Mouse (Mus musculus) stomach, embryonic 14.5 days (tissue): Measurements from ENCODE around the gene Hoxb6. TPM values are rescaled to one million over a fixed set of nuclear protein-coding genes. Genes with fewer than 3 reads are reported as not detected.
A peak's percentile ranks its signal among the peaks of the same experiment; 100 is the strongest.

Source experiments
- ATAC-seq: fragments of 200-750 bp; cut with Nextera tagmentation; 2 replicates; pipeline ENCODE4 v1.8.0; 2017; ENCODE audit warnings: low read depth, moderate TSS enrichment; ENCODE audit not compliant: insufficient number of reproducible peaks, insufficient read depth, low FRiP score
- H3K27ac ChIP-seq: fragments of 300-500 bp; sonication (generic); 2 replicates; pipeline ENCODE4 v1.5.1; 2014; ENCODE audit warnings: mild to moderate bottlenecking, low read length, moderate library complexity, mixed read lengths
- H3K27me3 ChIP-seq: fragments of 300-500 bp; sonication (generic); 2 replicates; pipeline ENCODE4 v1.6.1; 2014; ENCODE audit warnings: low read length, control low read depth, mixed read lengths; ENCODE audit not compliant: control insufficient read depth, insufficient read depth
- H3K36me3 ChIP-seq: fragments of 300-500 bp; sonication (generic); 2 replicates; pipeline ENCODE4 v1.6.1; 2014; ENCODE audit warnings: mild to moderate bottlenecking, control low read depth, low read length, moderate library complexity, mixed read lengths; ENCODE audit not compliant: control insufficient read depth, insufficient read depth
- H3K4me1 ChIP-seq: fragments of 300-500 bp; sonication (generic); 2 replicates; pipeline ENCODE4 v1.6.1; 2014; ENCODE audit warnings: low read length, control low read depth, mixed read lengths; ENCODE audit not compliant: control insufficient read depth, insufficient read depth
- H3K4me2 ChIP-seq: fragments of 300-500 bp; sonication (generic); replicated peaks from 2 replicates; pipeline ENCODE4 v1.6.1; 2014; ENCODE audit warnings: low read depth, low read length, control low read depth
- H3K4me3 ChIP-seq: fragments of 300-500 bp; sonication (generic); 2 replicates; pipeline ENCODE4 v1.5.1; 2014; ENCODE audit warnings: low read depth, low read length, control low read depth
- H3K9ac ChIP-seq: fragments of 300-500 bp; sonication (generic); replicated peaks from 2 replicates; pipeline ENCODE4 v1.6.1; 2014; ENCODE audit warnings: low read depth, mild to moderate bottlenecking, control low read depth, low read length, moderate library complexity, mixed read lengths
- H3K9me3 ChIP-seq: fragments of 300-500 bp; sonication (generic); 2 replicates; pipeline ENCODE4 v1.6.1; 2016; ENCODE audit warnings: low read depth, low read length, control low read depth; ENCODE audit not compliant: control insufficient read depth
- WGBS: fragments of 180-500 bp; shearing (Covaris S2); extraction: QIAGEN DNeasy Blood & Tissue Kit; methylation state at CpG from one replicate; pipeline ENCODE4 v1.1.7; 2014; 5-methylcytosine and 5-hydroxymethylcytosine counted together
- polyA plus RNA-seq: library from polyadenylated mRNA; unstranded; fragments of >200 nt; fragmentation: Nextera tagmentation; extraction: Ambion mirVana; gene quantifications from 2 replicates; pipeline ENCODE4 v1.2.1, GENCODE M21; 2014

The Hoxb6 gene
- polyA plus RNA-seq, 1 experiment from 2014 or later = 12.4 TPM

DNA sequence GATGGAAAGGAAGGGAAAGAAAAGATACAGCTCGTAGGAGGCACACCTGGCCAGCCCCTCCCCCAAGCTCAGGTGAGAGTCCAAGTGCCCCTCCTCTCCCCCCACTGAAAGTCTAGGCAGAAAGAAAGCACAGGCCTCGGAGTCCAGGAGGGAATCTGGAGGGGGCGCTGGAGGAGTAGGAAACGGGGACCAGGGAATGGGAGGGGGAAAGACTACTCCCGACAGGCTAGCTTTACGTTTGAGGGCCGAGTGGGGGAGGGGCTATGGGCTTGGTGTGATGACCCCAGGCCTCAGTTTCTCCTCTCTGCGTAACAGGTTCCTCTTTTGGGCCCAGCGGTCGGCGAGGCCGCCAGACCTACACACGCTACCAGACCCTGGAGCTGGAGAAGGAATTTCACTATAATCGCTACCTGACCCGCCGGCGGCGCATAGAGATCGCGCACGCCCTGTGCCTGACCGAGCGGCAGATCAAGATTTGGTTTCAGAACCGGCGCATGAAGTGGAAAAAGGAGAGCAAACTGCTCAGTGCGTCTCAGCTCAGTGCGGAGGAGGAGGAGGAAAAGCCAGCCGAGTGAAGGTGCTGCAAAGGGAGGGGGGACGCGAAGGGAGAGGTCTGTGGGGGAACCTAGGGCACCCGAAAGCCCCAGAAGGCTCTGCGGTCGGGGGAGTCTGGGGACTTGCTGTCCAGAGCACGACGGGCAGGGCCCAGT is 8.2 kb downstream of the Hoxb6 start:
- Histone ChIP-seq H3K9me3 (no peaks in the 10 kb centered on the region), H3K27ac (peak overlapping the region; percentile 100), H3K4me1 (peaks cover 4% of the 10 kb centered on the region; the same call in 1 of the 2 replicates), H3K36me3 (no peaks in the 10 kb centered on the region), H3K27me3 (peaks cover 24% of the 10 kb centered on the region), H3K4me2 (peak overlapping the region; percentile 95), H3K4me3 (peak overlapping the region; percentile 47), H3K9ac (peak overlapping the region; percentile 69)
- no peak for ATAC-seq
- 1% methylated on average over 35 of the region's 35 CpGs for WGBS

DNA sequence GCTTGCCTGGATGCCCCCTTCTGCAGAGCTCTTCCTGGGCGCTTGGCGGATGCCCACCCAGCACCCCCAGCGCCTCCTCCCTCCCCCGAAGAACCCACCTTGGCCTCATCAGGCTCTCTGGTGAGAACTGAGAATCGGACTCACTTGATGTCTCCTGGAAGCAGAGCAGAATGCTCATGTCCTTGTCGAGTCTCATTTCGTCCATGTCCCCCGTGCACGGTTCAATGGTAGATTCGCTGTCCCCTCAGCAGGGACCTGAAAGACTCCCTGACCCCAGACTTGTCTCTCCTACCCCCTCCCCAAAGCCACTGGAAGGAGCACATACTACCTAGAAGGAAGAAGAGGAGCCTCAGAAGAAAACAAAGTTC is 8.8 kb downstream of the Hoxb6 start:
- H3K4me1 ChIP-seq = peaks cover 4% of the 10 kb centered on the region; the same call in 1 of the 2 replicates
- no peak for ATAC-seq
- H3K4me3 ChIP-seq = peak overlapping the region; percentile 47
- no peaks in the 10 kb centered on the region for H3K9me3 ChIP-seq
- peak overlapping the region; percentile 95 for H3K4me2 ChIP-seq
- H3K27ac ChIP-seq = peak overlapping the region; percentile 100
- no peaks in the 10 kb centered on the region for H3K36me3 ChIP-seq
- peaks cover 23% of the 10 kb centered on the region for H3K27me3 ChIP-seq
- 18% methylated on average over 10 of the region's 10 CpGs for WGBS
- H3K9ac ChIP-seq = peak overlapping the region; percentile 69; the same call in 1 of the 2 replicates

DNA sequence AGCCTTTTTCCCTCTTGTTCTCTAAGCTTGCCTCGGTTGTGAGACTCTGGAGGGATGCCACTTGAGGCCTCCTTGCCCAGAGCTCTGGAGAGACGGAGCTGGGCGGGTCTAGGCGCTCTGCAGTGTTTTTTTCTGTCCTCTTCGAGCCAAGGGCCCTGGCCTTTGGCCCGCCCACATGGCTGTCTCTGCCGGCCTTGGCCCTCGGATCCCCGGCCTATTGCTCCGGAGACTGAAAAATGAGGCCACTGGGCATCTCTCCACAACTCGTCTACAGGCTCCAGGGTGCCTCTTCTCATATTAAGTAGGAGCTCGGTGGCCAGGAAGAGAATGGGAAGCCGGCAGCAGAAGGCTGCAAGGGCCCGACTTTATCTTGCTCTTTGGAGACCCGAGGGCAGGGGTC is 9.6 kb downstream of the Hoxb6 start:
- Histone ChIP-seq H3K4me2 (peak overlapping the region; percentile 95), H3K27me3 (peaks cover 22% of the 10 kb centered on the region), H3K4me3 (peak overlapping the region; percentile 47), H3K9me3 (no peaks in the 10 kb centered on the region), H3K36me3 (no peaks in the 10 kb centered on the region), H3K4me1 (peaks cover 8% of the 10 kb centered on the region; the same call in 1 of the 2 replicates), H3K9ac (peak overlapping the region; percentile 36; the same call in 1 of the 2 replicates), H3K27ac (peak overlapping the region; percentile 100)
- 8% methylated on average over 15 of the region's 15 CpGs for WGBS
- ATAC-seq = no peak

DNA sequence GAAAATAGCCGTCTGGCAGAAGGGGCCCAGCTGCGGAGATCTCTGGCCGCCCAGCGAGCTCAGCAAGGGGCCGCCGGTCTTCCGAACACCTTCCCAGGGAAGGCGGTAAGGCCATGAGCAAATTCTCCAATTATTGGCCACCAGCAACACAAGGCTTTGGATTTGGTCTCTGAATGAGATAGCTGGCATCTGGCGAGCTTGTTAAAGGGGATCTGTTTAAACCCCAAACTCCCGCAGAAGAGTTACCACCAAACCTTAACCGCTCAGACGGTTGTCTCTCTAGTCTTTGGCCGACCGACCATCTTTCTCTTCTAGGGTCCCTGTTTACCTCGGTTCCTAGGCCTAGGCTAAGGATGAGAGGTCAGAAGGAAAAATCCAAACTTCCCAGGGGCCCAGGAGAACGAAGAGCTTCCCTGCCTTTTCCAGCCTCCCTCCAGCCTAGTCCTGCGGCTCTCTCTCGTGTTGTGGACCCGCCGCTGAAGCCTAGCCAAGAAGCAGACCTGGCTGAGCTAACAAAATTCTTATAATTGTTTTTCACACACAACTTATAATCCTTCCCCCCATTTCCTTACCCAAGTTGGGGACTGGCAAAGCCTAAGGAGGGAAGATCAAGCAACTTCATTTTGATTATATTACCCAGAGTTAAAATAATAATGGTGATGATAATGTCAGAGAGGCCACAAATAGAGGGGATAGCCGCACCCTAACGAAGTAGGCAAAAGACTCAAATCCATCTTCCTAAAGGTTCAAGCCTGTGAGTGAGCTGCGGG is 10.3 kb downstream of the Hoxb6 start:
- H3K4me2 ChIP-seq = peak overlapping the region; percentile 95
- no peak for ATAC-seq
- WGBS = 11% methylated on average over 23 of the region's 23 CpGs
- peaks cover 16% of the 10 kb centered on the region; the same call in 1 of the 2 replicates for H3K27me3 ChIP-seq
- peak overlapping the region; percentile 47 for H3K4me3 ChIP-seq
- H3K36me3 ChIP-seq = no peaks in the 10 kb centered on the region
- H3K9me3 ChIP-seq = no peaks in the 10 kb centered on the region
- peak overlapping the region; percentile 100; the same call in 1 of the 2 replicates for H3K27ac ChIP-seq
- peak overlapping the region; percentile 41 for H3K9ac ChIP-seq
- H3K4me1 ChIP-seq = peaks cover 8% of the 10 kb centered on the region; the same call in 1 of the 2 replicates

DNA sequence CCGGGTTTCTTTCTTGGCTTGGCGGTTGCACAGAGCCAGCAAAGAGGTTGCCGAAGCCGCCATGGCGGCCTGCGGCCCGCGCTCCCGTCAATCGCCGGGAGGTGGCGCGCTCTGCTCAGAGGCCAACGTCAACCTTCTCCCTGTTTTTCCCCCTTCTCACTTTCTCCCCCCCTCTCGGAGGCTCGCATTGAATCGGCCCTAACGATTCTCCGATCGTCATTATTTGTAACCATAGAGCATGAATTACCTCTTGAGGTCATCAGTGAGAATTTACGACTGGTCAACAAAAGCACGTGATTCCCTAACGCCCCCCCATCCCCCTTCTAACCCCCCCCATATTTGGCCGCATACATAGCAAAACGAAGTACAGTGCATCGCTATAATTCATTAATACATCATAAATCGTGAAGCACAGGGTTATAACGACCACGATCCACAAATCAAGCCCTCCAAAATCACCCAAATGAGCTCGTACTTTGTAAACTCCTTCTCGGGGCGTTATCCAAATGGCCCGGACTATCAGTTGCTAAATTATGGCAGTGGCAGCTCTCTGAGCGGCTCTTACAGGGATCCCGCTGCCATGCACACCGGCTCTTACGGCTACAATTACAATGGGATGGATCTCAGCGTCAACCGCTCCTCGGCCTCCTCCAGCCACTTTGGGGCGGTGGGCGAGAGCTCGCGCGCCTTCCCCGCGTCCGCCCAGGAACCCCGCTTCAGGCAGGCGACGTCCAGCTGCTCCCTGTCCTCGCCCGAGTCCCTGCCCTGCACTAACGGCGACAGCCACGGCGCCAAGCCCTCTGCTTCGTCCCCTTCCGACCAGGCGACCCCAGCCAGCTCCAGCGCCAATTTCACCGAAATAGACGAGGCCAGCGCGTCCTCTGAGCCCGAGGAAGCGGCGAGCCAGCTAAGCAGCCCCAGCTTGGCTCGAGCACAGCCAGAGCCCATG is 11.1 kb downstream of the Hoxb6 start, which contains the start of gene Hoxb5:
Gene Hoxb5 (plus strand): TSS at position 186 of the 949 bp plus-strand sequence.
- Histone ChIP-seq H3K27me3 (peaks cover 16% of the 10 kb centered on the region; the same call in 1 of the 2 replicates), H3K4me1 (peaks cover 8% of the 10 kb centered on the region; the same call in 1 of the 2 replicates), H3K36me3 (no peaks in the 10 kb centered on the region), H3K27ac (peak within 1 kb of the TSS; percentile 100), H3K9me3 (no peaks in the 10 kb centered on the region), H3K4me2 (peak within 1 kb of the TSS; percentile 95), H3K4me3 (peak within 1 kb of the TSS; percentile 47), H3K9ac (peak within 1 kb of the TSS; percentile 83)
- under 1% methylated on average over 69 of the region's 69 CpGs for WGBS
- ATAC-seq = peak; percentile 48; the same call in 1 of the 2 replicates

DNA sequence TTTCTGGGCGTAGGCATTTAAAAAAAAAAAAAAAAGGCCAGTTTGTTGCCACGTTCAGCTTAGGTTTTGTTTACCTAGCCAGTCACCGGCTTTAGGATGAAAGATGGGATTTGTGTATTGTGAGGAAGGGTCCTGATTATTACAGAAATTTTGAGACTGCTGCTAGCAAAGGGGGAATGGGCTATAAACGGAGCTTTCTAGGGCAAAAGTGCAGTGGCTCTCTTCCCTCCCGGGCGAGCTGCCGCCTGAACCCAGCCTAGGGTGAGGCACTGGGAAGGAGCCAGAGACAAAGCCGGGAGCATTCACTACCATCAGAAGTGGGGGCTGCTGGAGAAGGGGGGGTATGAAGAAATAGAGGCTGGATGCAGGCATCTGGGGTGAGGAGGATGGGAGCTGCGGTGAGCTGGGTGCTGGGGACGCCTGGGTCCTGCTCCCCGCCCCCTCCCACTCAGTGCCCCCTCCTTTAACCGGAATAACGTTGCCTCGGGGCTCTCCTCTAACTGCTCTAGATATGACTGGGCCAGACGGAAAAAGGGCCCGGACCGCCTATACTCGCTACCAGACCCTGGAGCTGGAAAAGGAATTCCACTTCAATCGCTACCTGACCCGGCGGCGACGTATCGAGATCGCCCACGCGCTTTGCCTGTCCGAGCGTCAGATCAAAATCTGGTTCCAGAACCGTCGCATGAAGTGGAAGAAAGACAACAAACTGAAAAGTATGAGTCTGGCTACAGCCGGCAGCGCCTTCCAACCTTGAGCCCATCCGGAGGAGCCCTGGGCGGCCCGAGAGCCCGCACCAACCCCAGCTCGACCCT is 12.3 kb downstream of the Hoxb6 start:
- Histone ChIP-seq H3K9ac (peak overlapping the region; percentile 83), H3K4me1 (peaks cover 8% of the 10 kb centered on the region; the same call in 1 of the 2 replicates), H3K27ac (peak overlapping the region; percentile 100), H3K4me3 (peak overlapping the region; percentile 47), H3K36me3 (no peaks in the 10 kb centered on the region), H3K4me2 (peak overlapping the region; percentile 95), H3K9me3 (no peaks in the 10 kb centered on the region), H3K27me3 (peaks cover 16% of the 10 kb centered on the region; the same call in 1 of the 2 replicates)
- WGBS = 5% methylated on average over 38 of the region's 38 CpGs
- ATAC-seq = no peak

DNA sequence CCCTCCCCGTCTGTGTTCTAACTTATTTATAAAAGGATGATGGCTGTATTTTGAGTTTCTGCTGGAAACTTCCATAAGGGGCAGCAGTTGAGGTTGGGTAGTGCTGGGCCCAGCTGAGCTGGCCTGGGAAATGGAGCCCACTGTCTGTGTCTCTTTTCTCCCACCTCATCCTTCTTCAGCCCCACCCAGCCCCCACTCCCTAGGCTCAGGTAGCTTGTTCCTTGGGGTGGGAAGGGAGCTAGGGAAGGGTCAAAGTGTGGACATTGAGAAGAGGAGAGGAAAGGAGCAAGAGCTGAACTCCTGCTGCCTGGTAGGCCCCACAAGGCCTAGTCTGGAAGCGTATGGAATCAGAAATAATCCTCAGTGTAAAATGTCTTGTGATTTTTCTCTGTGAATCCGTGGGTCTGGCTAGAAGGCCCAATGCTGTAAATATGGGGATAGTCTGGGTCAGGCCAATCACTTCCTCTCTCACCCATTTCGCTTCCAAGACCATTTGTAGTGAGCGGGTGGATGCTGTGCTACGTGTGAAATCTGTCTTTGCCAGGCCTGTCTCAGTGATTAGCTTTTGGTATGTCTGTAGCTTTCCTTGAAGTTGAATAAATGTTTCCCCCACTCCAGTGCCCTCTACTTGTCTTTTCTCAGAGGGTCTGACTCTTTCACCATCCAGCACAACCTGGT is 13.4 kb downstream of the Hoxb6 start:
- Histone ChIP-seq H3K9ac (peak overlapping the region; percentile 83), H3K36me3 (no peaks in the 10 kb centered on the region), H3K4me2 (peak overlapping the region; percentile 95), H3K27me3 (peaks cover 6% of the 10 kb centered on the region; the same call in 1 of the 2 replicates), H3K27ac (peak overlapping the region; percentile 100), H3K9me3 (no peaks in the 10 kb centered on the region), H3K4me1 (peaks cover 6% of the 10 kb centered on the region; the same call in 1 of the 2 replicates), H3K4me3 (peak overlapping the region; percentile 47)
- ATAC-seq = no peak
- 40% methylated on average over 6 of the region's 6 CpGs for WGBS
